Comparison of ENCODE assay signal across 10 mouse cellular contexts in the genomic region with DNA sequence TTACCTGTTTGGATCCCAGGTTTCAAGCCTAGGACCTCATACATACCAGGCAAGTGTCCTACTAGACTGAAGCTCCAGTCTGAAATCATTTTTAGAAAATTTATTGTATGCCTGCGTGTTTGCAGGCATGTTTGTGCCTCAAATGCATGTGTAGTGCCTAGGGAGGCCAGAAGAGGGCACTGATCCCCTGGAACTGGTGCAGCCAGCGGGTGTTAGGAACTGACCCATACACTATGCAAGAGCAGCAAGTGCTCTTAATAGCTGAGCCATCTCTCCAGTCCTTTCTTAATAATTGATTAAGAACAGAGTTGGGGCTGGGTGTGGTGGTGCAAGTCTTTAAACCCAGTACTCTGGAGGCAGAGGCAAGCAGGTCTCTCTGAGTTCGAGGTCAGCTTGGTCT. TPM values are rescaled to one million over a fixed set of nuclear protein-coding genes. Genes with fewer than 3 reads are reported as not detected.
A peak's percentile ranks its signal among the peaks of the same experiment; 100 is the strongest.
DNase-seq lines count a peak whose midpoint lies in the region; ATAC-seq and TF ChIP-seq lines count a peak whose summit lies in the region.
"Had no signal": no experiment of that assay in that cellular context is flagged by ENCODE, and none has a peak within 500 bp of the region (broad histone marks: within the 10 kb centered on the region; RNA-seq: fewer than 3 reads in every experiment).

No protein-coding gene starts in this region.

- H3K27me3 ChIP-seq in midbrain, embryonic 14.5 days (ENCODE audit: control insufficient read depth, insufficient read depth, low read length): no peaks in the 10 kb centered on the region
- no peaks in the 10 kb centered on the region for H3K27me3 ChIP-seq in midbrain, embryonic 15.5 days (replicated peaks)
- H3K27me3 ChIP-seq: hindbrain, embryonic 15.5 days; neural tube, embryonic 13.5 days had no signal

- no peak overlapping the region for H3K4me3 ChIP-seq in midbrain, embryonic 14.5 days (replicated peaks; ENCODE audit: low read depth, low read length)
- H3K4me3 ChIP-seq in midbrain, embryonic 15.5 days: no peak overlapping the region
- H3K4me3 ChIP-seq: hindbrain, embryonic 15.5 days; neural tube, embryonic 13.5 days had no signal

- no peak for ATAC-seq in midbrain, embryonic 14.5 days (ENCODE audit: low FRiP score, low TSS enrichment)
- no peak for ATAC-seq in midbrain, embryonic 15.5 days (replicated peaks)

- no peak overlapping the region for H3K27ac ChIP-seq in midbrain, embryonic 14.5 days (replicated peaks; ENCODE audit: low read depth, low read length)
- no peak overlapping the region for H3K27ac ChIP-seq in midbrain, embryonic 15.5 days
- H3K27ac ChIP-seq: hindbrain, embryonic 15.5 days; neural tube, embryonic 13.5 days had no signal

- peak; percentile 61 for TF ChIP-seq CTCF in brain, embryonic 14.5 days (IDR thresholded peaks at IDR 0.05; ENCODE audit: borderline replicate concordance, extremely low read depth, insufficient read depth, insufficient read length)

- peak; percentile 17 to 25 for DNase-seq in cerebellum, adult 18-20 months
- DNase-seq in cerebellum, adult 9-10 months: no peak
- DNase-seq in midbrain, embryonic 14.5 days: peak; percentile 24
- peak; percentile 18 for DNase-seq in brain, embryonic 14.5 days (ENCODE audit: low read depth)
- DNase-seq in heart, postnatal 14 days: peak; percentile 52 to 69
- peak; percentile 37 to 68 for DNase-seq in lung, postnatal 4 days
- DNase-seq in thymus, postnatal 25 days: peak; percentile 54

- TF ChIP-seq POLR2A in brain, embryonic 14.5 days (IDR thresholded peaks at IDR 0.05; ENCODE audit: borderline replicate concordance, extremely low read depth, insufficient read depth, insufficient read length, poor library complexity, severe bottlenecking): no peak

- WGBS in midbrain, embryonic 14.5 days: 61% methylated on average over 3 of the region's 3 CpGs
- 56% methylated on average over 3 of the region's 3 CpGs for WGBS in midbrain, embryonic 15.5 days

- intact Hi-C loops in heart, postnatal 14 days (cut with DNase I): no loop called here

- no peak overlapping the region for H3K4me2 ChIP-seq in midbrain, embryonic 14.5 days (ENCODE audit: low read length)
- no peak overlapping the region for H3K4me2 ChIP-seq in midbrain, embryonic 15.5 days
- H3K4me2 ChIP-seq: hindbrain, embryonic 15.5 days; neural tube, embryonic 13.5 days had no signal

- no peak overlapping the region for H3K9ac ChIP-seq in midbrain, embryonic 14.5 days (replicated peaks; ENCODE audit: low read length)
- H3K9ac ChIP-seq in midbrain, embryonic 15.5 days: no peak overlapping the region
- H3K9ac ChIP-seq: hindbrain, embryonic 15.5 days; neural tube, embryonic 13.5 days had no signal

- H3K9me3 ChIP-seq in midbrain, embryonic 14.5 days (ENCODE audit: control insufficient read depth, low read length): no peaks in the 10 kb centered on the region
- H3K9me3 ChIP-seq in midbrain, embryonic 15.5 days: no peaks in the 10 kb centered on the region
- H3K9me3 ChIP-seq: hindbrain, embryonic 15.5 days; neural tube, embryonic 13.5 days had no signal

- H3K36me3 ChIP-seq in midbrain, embryonic 14.5 days (ENCODE audit: control insufficient read depth, insufficient read depth, low read length): peaks cover under 1% of the 10 kb centered on the region; the same call in 1 of the 2 replicates
- H3K36me3 ChIP-seq in midbrain, embryonic 15.5 days (replicated peaks): no peaks in the 10 kb centered on the region

- H3K4me1 ChIP-seq in midbrain, embryonic 14.5 days (ENCODE audit: control insufficient read depth, insufficient read depth, low read length): peaks cover 13% of the 10 kb centered on the region
- H3K4me1 ChIP-seq in midbrain, embryonic 15.5 days: peaks cover 12% of the 10 kb centered on the region

RNA-seq across cellular contexts. Expression of a gene that starts 3.4 kb away (rescaled TPM):
- polyA plus RNA-seq in midbrain, embryonic 14.5 days (2014; fragmentation: Nextera tagmentation; extraction: Ambion mirVana): 14.0 and 14.4 TPM in 2 replicates
- polyA plus RNA-seq in midbrain, embryonic 15.5 days (2015; fragmentation: Nextera tagmentation; extraction: Ambion mirVana): 15.8 and 16.6 TPM in 2 replicates
- polyA plus RNA-seq in brain, embryonic 14.5 days (2012; rRNA removed): 7.2 and 10.3 TPM in 2 replicates
- 100 to 1,000 TPM; 178 to 179 TPM for total RNA-seq in heart, postnatal 14 days (2021)

RNA-seq across cellular contexts. Expression of a gene that starts 28.2 kb away (rescaled TPM):
- polyA plus RNA-seq in midbrain, embryonic 14.5 days (2014; fragmentation: Nextera tagmentation; extraction: Ambion mirVana): 62.9 and 79.8 TPM in 2 replicates
- 72.6 and 78.3 TPM in 2 replicates for polyA plus RNA-seq in midbrain, embryonic 15.5 days (2015; fragmentation: Nextera tagmentation; extraction: Ambion mirVana)
- polyA plus RNA-seq in brain, embryonic 14.5 days (2012; rRNA removed): 59.5 and 72.4 TPM in 2 replicates
- total RNA-seq in heart, postnatal 14 days (2021): 10 to 100 TPM; 30.6 to 31.7 TPM
